Mouse (Mus musculus) urinary bladder, adult 18-20 months (tissue): ENCODE data around the gene Myo1a.

Experiments used
- DNase-seq, 2 experiments: peaks; one replicate each; pipeline ENCODE4 v3.0.0; 2022; ENCODE audit warnings: low spot score in 2 of 2, mixed read lengths in 2 of 2

Myo1a gene

GRCm38 (mm10) chr10:127728437-127728836 is 23.5 kb downstream of the Myo1a start:
- DNase-seq, result no peak

- DNase-seq, result no peak
Measured at GRCm38 (mm10) chr10:127730285-127730932, 25.4 kb downstream of the Myo1a start.

DNA sequence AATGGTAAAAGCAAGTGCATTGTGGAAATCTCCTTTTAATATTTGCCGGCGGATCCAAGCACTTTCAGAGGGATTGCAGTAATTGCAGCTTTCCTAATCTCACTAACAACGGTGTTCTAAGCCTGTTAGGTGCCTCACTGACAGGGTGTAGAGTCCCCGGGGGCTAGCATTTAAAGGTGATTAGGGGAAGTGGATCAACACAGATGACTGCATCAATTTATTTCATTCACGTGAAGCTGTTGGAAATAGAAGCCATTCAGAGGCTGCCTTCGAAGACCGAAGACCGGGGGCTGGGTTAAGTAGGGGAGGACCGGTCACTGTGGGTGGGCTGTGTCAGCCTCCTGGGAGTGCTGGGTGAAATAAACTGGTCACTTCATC is 26.0 kb downstream of the Myo1a start:
- DNase-seq, result no peak

DNA sequence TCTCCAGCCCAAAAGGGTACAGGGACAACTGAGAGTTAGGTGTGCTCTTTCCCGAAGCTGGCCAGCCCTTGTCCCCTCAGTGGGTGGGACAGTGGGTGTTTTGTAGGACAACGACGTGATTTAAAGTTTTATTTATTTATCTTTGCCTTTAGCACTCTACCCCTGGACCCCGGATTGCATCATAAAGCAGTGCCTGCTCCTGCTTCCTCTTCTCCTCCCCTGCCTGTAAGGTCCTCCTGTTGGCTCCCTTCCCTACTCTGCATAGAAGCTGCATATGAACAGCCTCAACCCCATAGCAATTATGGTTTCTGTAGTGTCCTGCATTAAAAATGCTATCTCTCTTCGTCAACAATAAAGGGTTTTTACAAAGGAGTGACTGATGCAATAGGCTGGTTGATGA is 26.4 kb downstream of the Myo1a start:
- DNase-seq, result no peak

DNA sequence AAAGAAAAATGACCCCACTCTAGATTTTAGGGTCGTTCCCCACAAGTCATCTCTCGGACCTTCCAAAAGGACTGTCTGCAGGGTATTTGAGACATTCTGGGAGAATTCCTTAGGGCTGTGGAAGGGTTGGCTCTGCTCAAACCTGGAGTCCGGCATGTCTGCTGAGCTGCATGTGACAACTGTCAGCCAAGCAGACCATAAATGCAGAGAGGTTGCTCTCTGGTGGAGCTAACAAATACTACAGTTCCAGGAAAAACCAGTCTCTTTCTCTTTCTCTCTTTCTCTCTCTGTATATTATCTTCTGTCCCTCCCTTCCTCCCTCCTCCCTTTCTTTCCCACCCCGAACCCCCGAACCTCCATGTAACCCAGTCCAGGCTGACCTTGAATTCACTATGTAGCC is 29.5 kb downstream of the Myo1a start:
- no peak for DNase-seq

GRCm38 (mm10) chr10:127736266-127736665 is 31.3 kb downstream of the Myo1a start:
- no peak for DNase-seq

- no peak for DNase-seq
Measured at GRCm38 (mm10) chr10:127736916-127737315, 31.9 kb downstream of the Myo1a start.

GRCm38 (mm10) chr10:127737552-127737951 is 32.6 kb downstream of the Myo1a start:
- DNase-seq, result no peak

DNA sequence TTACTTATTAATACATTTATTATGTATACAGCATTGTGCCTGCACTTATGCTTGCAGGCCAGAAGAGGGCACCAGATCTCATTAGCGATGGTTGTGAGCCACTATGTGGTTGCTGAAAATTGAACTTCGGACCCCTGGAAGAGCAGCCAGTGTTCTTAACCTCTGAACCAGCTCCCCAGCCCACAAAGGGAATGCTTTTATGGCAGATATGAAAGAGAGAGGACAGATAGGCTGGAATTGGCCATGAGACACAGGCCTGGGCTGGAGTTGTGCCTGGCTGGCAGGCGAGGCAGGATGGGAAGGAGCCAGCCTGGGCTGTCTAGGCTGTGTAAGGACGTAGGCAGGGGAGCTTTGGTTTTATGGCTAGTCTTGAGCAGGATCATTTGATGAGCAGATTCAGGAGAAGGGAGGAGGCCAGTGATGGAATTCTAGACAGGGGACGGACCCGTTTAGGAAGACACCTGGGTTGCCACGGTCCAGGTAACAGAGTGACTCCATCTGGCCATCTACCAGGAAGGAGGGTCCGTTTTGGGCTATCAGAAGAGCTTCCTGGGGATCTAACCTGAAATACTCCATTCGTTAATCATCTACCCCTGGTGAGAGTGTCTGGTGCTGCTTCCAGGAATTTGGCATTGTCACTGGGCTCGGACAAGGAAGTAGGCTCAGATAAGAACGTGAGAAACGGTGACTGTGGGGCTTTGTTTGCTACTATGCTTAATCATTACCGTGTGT is 33.3 kb downstream of the Myo1a start:
- DNase-seq, result peak in 1 of 2 experiments; percentile 41

- DNase-seq, result peak; percentile 67 to 68
Measured at GRCm38 (mm10) chr10:127739083-127739660, 34.2 kb downstream of the Myo1a start, which contains the start of gene Zbtb39. Gene Zbtb39, plus strand, starts transcription at chr10:127739538.

- peak in 1 of 2 experiments; percentile 56 for DNase-seq
Measured at GRCm38 (mm10) chr10:127739661-127740161, 34.7 kb downstream of the Myo1a start.

GRCm38 (mm10) chr10:127744661-127745060 is 39.7 kb downstream of the Myo1a start:
- DNase-seq, result no peak

DNA sequence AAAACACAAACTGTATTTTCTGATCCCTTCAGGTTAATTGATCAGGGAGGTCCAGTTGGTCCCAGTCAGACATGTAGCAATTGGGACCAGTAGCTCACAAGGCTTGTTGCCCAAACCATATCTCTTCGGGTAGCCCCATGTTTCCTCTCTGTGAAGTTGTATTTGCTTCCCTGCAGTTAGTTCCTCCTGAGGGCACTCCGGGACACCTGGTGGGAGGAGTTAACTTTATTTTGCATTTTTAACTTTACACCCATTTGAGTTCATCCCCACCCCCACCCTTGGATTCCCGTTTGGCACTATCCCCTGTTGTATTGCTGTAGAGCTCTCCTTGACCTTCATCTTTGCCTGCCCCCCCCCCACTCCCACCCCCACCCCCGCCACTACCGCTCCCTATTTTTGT is 40.9 kb downstream of the Myo1a start:
- DNase-seq, result no peak

DNA sequence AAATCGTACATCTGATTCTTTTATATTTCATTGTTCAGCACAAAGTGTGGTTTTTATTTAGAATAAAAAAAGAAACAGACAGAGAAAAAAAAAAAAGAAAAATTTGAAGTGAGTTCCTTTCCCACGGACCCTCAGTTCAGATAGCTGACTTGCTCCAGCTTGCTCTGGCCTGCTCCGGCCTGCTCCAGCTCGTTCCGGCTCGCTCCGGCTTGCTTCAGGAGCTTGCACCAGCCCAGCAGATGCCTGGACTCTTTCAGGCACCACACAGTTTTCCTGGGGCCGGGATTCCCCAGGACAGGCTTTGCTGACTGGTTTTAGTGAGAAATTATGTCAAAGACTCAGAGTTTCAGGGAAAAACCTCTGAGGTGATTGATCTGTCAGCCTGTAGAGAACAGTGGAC is 42.3 kb downstream of the Myo1a start:
- no peak for DNase-seq

DNA sequence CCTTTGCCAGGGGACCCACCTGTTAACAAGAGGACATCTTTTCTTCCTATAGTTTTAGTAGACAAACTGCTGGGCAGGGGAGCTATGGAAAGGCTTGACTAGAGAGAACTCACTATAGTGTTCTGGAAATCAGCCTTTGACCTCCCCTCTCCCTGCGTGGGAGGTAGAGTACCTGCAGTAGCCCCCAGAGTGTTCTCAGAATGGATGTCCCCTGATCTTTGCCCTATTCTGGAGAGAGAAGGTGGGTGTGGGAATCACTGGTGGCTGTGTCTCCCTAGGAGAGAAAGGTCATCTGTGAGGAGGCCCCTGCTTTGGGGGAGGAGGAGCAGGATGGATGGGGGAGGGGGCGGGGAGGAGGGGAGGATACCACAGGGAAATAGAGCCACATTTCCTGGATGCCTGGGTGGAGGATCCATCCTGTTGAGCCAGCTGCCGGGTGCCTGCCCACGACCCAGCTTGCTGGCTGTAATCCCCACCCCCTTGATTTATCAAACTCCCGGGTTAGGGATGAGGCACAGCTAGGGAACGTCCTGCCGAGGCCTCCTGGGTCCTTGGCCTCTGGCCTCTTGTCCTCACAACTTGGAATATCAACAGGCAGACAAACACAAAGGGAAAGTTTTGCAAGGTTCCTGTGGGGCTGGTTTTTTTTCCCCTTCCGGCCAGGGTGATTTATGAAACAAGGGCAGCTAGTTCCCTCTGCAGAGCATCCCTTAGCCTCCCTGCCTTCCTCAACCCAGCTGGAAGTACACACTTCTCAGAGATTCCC is 44.1 kb downstream of the Myo1a start:
- DNase-seq, result no peak

GRCm38 (mm10) chr10:127750136-127750777 is 45.3 kb downstream of the Myo1a start:
- no peak for DNase-seq

GRCm38 (mm10) chr10:127751548-127751947 is 46.6 kb downstream of the Myo1a start, which contains the start of gene Gpr182:
Gene Gpr182, minus strand, starts transcription at chr10:127751732.
- no peak for DNase-seq

DNA sequence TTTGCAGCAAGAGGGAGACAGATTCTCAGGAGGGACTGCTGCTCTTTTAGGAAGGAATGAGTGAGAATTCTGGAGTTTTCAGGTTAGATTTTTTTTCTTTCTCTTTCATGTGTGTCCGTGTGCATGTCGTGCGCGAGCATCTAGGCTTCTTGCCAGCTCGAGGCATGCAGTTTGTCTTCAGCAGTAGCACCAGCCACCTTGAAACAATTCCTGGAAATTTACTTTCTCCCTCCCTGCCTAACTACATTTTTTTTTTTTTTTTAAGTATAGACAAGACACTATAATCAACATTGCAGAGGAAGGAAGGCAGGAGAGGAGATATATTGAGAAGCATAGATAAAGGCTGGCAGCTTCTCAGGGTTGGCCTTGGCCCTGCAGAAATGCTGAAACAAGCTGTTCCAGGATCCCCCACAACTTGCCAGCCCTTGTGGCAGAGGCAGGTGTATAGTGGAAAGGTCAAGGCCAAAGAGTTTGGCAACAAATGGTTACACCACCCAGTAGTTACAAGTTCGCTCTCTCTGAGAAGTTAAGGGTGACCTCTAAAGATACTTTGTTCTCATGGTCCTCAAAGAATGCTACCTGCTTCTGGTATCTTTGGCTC is 49.7 kb downstream of the Myo1a start:
- no peak for DNase-seq

DNA sequence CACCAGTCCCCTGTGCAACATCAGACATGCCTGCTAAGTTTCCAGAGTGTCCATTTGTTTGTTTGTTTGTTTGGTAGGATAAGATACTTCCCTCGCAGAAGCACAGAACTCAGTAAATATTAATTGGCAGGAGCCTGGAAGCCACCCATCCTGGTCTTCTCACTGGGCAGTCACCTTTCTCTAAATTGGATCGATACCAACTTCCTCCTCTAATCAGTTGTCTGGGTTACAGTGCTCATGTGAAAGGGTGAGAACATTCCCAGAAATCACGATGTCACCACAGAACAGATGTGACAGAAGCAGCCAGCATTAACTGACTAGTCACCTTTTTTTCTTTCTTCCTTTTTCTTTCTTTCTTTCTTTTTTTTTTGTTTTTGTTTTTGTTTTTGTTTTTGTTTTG is 50.3 kb downstream of the Myo1a start:
- DNase-seq, result no peak

DNA sequence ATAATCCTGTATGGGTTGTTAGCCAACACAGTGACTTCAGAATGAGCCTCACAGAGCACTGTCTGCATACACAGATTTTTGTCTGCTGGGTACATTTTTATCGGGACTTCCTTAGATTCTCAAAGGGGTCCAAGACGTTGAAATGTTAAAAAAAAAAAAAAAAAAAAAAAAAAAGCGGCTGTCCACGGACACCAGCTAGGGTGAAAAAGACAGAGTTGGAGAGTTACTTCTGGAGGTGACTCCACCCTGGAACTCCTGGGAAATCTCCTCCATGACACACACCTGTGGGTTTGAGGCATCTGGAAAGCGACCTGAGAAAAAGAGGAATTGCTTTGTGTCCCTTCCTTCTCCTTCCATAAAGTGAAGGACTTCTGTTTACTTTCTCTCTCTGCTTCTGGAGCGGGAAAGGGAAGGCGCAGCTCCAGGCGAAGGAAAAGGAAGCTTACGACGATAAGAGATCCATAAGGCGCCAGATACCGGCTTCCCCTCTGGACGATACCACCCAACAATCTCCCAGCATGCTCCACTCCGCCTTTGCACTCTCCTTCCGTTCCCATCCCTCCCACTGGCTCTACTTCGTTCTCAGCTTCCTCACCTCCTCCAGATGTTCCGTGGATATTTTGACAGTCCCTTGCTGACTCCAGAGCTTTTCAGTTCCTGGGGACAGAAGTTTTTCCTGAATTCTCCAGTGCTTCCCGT is 50.9 kb downstream of the Myo1a start:
- no peak for DNase-seq
